Mouse (Mus musculus): ENCODE results near the gene Nmnat2.

Nmnat2 gene

GRCm38 (mm10) chr1:153129992-153130713, 175.4 kb downstream of the Nmnat2 start:
- DNase-seq: no peak

GRCm38 (mm10) chr1:153133865-153134781, 179.3 kb downstream of the Nmnat2 start:
- DNase-seq: no peak

GRCm38 (mm10) chr1:153136647-153137046, 181.9 kb downstream of the Nmnat2 start:
- DNase-seq: peak in 1 of 2 experiments; percentile 60

GRCm38 (mm10) chr1:153138486-153138885, 183.7 kb downstream of the Nmnat2 start:
- DNase-seq: no peak

- DNase-seq: no peak
Measured at GRCm38 (mm10) chr1:153139635-153140034, 184.8 kb downstream of the Nmnat2 start.

- DNase-seq: no peak
Measured at GRCm38 (mm10) chr1:153140265-153140664, 185.5 kb downstream of the Nmnat2 start.

- DNase-seq: peak in 1 of 2 experiments; percentile 24
Measured at GRCm38 (mm10) chr1:153140747-153141228, 186.0 kb downstream of the Nmnat2 start.

- no peak for DNase-seq
Measured at GRCm38 (mm10) chr1:153144021-153144420, 189.2 kb downstream of the Nmnat2 start.

GRCm38 (mm10) chr1:153145791-153146190, 191.0 kb downstream of the Nmnat2 start:
- no peak for DNase-seq

- peak; percentile 32 to 48 for DNase-seq
Measured at GRCm38 (mm10) chr1:153152594-153152993, 197.8 kb downstream of the Nmnat2 start.

- peak in 1 of 2 experiments; percentile 40 for DNase-seq
Measured at GRCm38 (mm10) chr1:153153619-153154137, 198.9 kb downstream of the Nmnat2 start.

GRCm38 (mm10) chr1:153155364-153155763, 200.6 kb downstream of the Nmnat2 start:
- no peak for DNase-seq

GRCm38 (mm10) chr1:153157021-153157623, 202.3 kb downstream of the Nmnat2 start:
- peak; percentile 27 to 50 for DNase-seq

GRCm38 (mm10) chr1:153159137-153159536, 204.3 kb downstream of the Nmnat2 start:
- DNase-seq: no peak

GRCm38 (mm10) chr1:153163831-153164230, 209.0 kb downstream of the Nmnat2 start:
- no peak for DNase-seq

- no peak for DNase-seq
Measured at GRCm38 (mm10) chr1:153168293-153168692, 213.5 kb downstream of the Nmnat2 start.

All from kidney, postnatal 36 days (tissue).